Mouse (Mus musculus): ENCODE results near the gene Aldh3a1.
A peak's percentile ranks its signal among the peaks of the same experiment; 100 is the strongest.
"Not testable (repeated sequence)": the region's sequence is repeated elsewhere in the genome, so short reads cannot be mapped to it uniquely, and the experiment has no call there.

The Aldh3a1 gene

GRCm38 (mm10) chr11:61207487-61208246 is at the start of gene Aldh3a1:
TSS of gene Aldh3a1 (plus strand) at chr11:61207537.
- DNase-seq (ENCODE audit: low spot score in 2 of 2) = no peak

- no peak for DNase-seq (ENCODE audit: low spot score in 2 of 2)
These were observed 49.2 kb upstream of the Aldh3a1 start for GRCm38 (mm10) chr11:61158141-61158540.

GRCm38 (mm10) chr11:61159796-61160732 is 47.3 kb upstream of the Aldh3a1 start:
- no peak for DNase-seq (ENCODE audit: low spot score in 2 of 2)

DNA sequence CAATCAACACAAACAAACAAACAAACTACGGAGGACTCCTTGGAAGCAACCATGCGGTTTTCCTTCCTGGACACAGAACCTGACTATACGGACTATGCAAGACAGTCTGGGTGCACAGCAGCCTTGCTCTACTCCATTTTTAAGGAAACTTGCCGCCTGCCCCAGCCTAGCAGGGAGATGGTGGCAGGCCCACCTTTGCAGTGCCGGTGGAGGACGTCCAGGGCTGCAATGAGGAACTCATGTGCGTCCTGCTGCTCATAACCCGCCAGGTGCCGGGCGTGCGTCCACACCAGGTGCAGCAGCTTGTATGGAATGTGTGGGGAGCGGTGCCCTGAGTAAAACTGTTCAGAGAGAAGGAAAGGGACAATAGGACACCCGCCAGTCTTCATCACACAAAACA is 46.2 kb upstream of the Aldh3a1 start:
- DNase-seq (ENCODE audit: low spot score in 2 of 2) = no peak

DNA sequence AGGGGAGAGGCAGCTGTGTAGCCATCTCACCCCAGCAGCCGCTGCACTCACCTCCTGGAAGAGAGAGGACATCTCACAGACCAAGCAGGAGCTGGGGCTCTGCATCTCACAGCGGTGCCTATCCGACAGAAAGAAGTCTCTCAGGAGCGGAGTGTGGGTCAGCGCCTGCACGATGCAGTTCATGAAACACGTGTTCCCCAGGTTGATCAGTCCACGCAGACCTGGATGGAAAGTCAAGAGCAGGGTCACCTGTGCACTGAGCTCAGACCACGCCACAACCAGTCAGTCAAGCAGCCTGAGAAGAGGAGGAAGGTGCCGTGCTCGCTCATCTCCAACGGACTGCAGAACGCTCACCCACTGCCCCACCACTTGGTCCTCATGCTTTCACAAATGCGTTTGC is 44.6 kb upstream of the Aldh3a1 start:
- no peak for DNase-seq (ENCODE audit: low spot score in 2 of 2)

DNA sequence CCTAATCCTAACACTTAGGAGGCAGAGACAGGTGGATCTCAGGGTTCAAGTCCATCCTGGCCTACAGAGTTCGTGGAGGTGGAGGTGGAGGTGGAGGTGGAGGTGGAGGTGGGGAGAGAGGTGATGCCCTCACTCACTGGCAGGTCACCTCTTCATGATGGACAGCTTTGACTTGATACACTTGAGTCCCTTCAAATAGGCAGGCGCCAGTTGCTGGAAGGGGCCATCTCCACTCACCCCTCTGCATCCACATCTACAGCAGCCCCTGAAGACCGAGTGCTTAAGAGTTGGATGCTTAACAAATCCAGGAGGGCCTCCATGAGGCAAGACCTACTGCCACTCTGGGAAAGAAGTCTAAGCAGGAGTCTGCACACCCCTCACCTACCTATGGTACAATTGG is 44.0 kb upstream of the Aldh3a1 start:
- no peak for DNase-seq (ENCODE audit: low spot score in 2 of 2)

DNA sequence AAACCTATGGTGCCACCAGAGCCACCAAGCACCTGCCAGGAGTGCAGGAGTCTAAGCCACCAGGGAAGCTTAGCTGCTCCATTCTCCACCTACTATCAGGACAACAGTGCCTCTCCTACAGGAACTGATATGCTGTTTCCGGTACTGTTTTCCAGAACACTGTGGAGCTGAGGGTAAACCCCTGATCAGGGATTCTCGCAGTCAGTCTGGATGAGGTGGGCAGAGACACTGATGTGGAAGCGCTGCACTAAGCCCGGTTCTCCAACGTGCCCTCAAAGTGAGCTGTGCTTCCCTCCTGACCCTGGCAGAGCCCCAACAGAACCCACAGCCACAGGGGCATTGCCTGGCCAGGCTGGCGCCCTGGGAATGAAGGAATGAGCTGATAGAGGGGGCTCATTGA is 43.0 kb upstream of the Aldh3a1 start:
- DNase-seq (ENCODE audit: low spot score in 2 of 2) = no peak

DNA sequence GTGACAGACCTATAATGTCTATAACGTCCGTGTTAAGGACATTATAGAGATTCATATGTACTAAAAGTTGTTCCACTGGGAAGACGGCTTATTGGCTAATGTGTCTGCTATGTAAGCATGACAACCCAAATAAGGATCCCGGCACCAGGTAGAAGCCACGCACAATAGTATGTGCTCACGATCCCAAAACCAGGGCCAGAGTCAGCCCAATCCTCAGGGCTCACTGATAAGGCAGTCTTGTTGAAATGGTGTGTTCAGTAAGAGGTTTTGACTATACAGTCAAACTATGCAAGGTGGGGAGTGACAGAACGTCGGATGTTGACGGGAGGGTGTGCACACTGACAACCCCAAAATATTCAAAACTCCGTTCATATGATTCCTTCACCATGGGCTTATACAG is 42.5 kb upstream of the Aldh3a1 start:
- no peak for DNase-seq (ENCODE audit: low spot score in 2 of 2)

- peak in 1 of 2 experiments; percentile 56 for DNase-seq (ENCODE audit: low spot score in 2 of 2)
These were observed 37.2 kb upstream of the Aldh3a1 start for GRCm38 (mm10) chr11:61170184-61170583.

DNA sequence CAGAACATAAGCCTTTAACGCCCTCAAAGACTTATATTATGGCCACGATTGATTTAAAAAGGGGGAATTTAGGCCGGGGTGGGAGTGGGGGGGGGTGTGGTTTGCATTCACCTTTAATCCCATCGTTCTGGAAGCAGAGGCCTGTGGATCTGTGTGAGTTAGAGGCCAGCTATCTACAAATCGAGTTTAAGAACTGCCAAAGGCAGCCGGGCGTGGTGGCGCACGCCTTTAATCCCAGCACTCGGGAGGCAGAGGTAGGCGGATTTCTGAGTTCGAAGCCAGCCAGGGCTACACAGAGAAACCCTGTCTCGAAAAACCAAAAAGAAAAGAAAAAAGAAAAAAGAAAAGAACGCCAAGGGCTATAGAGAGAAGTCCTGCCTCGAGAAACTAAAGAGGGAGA is 33.9 kb upstream of the Aldh3a1 start:
- DNase-seq (ENCODE audit: low spot score in 2 of 2) = not testable (repeated sequence)

DNA sequence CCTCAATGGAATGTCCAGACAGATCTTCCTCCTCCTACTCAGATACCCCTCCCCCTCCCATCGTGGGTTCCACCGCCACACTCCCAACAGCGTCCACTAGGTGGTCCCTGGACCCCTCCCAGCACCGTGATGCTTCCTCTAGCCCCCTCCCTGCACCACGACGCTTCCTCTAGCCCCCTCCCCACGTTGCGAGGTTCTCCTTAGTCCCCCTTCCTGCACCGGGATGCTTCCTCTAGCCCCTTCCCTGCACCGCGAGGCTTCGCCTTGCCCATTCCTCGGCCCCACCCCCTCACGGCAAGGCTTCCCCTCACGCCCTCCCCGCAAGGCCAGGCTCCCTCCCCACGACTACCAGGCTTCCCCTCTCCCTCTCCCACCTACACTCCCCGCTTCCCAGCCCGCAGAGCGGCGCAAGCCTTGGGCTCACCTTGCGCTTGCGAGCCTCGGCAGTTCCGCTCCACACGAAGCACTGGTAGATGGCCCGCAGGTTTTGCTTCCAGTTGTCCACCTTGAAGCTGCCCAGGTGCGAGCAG is 33.0 kb upstream of the Aldh3a1 start:
- peak; percentile 80 for DNase-seq (ENCODE audit: low spot score in 2 of 2)

- DNase-seq (ENCODE audit: low spot score in 2 of 2) = peak; percentile 100
These were observed 32.3 kb upstream of the Aldh3a1 start, which contains the start of gene Usp22 for GRCm38 (mm10) chr11:61174821-61175658. TSS of gene Usp22 (minus strand) at chr11:61175055.

- no peak for DNase-seq (ENCODE audit: low spot score in 2 of 2)
These were observed 31.6 kb upstream of the Aldh3a1 start for GRCm38 (mm10) chr11:61175778-61176177.

- DNase-seq (ENCODE audit: low spot score in 2 of 2) = no peak
These were observed 31.0 kb upstream of the Aldh3a1 start for GRCm38 (mm10) chr11:61176321-61176720.

DNA sequence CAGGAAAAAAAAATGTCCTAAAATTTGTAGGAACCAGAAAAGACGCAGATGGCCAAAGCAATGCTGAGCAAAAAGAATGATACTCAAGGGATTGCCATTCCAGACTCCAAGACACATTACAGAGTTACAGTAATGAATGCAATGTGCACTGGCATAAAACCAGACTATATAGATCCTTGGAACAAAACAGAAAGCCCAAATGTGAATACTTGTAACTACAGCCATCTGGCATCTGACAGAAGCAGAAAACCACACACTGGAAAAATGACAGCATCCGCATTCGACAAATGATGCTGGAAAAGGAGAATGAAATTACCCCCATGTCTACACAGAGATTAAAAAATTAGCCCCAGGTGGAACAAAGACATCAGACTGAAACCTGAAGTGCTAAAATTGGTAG is 27.0 kb upstream of the Aldh3a1 start:
- no peak for DNase-seq (ENCODE audit: low spot score in 2 of 2)

DNA sequence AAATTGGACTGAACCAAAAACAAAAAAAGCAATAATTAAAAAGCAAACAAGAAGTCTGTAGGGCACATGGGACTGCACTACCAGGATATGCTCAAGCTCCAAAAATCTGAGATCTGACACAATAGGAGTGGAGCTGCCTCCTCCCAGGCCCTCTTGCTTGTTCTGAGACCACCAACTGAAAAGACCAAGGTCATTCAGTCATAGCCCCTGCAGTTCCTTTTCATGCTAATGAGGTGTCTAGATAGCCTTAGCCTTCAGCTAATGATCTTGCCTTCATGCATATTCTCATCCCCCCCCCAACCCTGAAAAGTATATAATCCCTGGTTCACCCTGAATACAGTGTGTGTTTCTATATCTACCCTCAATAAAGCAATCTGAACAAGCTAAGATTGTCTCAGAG is 25.7 kb upstream of the Aldh3a1 start:
- DNase-seq (ENCODE audit: low spot score in 2 of 2) = no peak

DNA sequence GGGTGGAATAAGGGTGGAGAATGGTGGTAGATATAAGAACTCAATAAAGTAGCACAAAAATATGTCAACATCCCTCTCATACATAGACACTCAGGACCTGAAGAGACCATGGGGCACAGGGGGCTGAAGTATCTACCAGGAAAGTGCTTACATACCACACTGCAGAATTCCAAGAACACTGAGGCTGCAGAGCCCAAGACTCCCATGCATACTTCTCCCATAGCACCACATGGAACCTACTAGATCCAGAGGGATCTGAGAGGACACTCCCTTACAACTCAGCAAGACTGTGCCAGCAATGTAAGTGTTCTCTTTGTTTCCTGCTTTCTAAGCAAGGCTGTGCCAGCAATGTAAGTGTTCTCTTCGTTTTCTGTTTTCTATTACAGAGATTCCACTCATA is 23.5 kb upstream of the Aldh3a1 start:
- no peak for DNase-seq (ENCODE audit: low spot score in 2 of 2)

GRCm38 (mm10) chr11:61190776-61191175 is 16.6 kb upstream of the Aldh3a1 start:
- DNase-seq (ENCODE audit: low spot score in 2 of 2) = peak in 1 of 2 experiments; percentile 44

GRCm38 (mm10) chr11:61192123-61192522 is 15.2 kb upstream of the Aldh3a1 start:
- DNase-seq (ENCODE audit: low spot score in 2 of 2) = not testable (repeated sequence)

DNA sequence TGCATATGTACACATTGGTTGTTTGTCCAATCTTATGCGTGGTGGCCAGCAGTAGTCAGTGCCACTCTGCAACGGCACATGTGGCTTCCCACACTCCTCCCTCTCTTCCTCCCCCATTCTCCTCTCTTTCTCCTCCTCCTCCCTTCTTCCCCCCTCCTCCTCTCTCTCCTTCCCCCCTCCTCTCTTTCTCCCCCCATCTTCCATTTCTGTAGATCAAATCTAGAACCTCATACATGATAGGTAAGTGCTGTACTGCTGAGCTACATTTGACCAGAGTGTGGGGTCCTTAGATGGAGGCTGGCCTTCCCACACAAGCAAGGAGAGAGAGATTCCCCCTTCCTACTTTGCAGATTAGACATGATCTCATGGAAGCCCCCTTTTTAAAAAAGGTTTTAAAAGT is 14.6 kb upstream of the Aldh3a1 start:
- no peak for DNase-seq (ENCODE audit: low spot score in 2 of 2)

DNA sequence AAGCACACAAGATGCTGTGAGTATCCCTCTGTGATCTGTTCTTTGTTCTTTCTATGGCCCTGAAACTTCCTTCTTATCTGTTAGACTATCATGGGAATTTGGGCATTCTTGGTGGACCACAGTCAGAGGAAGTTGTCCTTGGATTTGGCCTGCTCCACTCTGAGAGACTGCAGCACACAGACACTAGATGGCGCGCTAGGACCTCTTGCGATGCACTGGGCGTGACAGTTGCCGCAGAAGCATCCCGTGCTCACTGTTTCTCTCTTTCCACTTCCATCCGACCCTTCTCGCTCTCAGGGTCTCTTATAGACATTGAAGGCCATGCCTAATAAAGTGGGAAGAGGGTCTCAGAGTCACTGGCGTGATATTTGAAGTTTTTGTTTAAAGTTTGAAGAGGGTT is 13.9 kb upstream of the Aldh3a1 start:
- DNase-seq (ENCODE audit: low spot score in 2 of 2) = peak; percentile 83 to 88

Measured in right cerebral cortex, postnatal 10 days (tissue).